Mouse (Mus musculus) central nervous system, embryonic 14 days (tissue): ENCODE measurements around the gene Flt3l. TPM values are rescaled to one million over a fixed set of nuclear protein-coding genes. Genes with fewer than 3 reads are reported as not detected.

Experiments
- polyA plus RNA-seq: library from polyadenylated mRNA; depleted of rRNA; stranded (reverse); fragments of >200 nt; gene quantifications from 2 replicates; pipeline ENCODE4 v1.2.3, GENCODE M21; 2012; rRNA removed

Gene Flt3l
- 7.7 and 10.8 TPM in 2 replicates for polyA plus RNA-seq

GRCm38 (mm10) chr7:45135993-45136567 lies at the start of gene Flt3l, which contains the start of gene Gm45713:
Flt3l (minus strand) TSS chr7:45136432.
Gm45713 (minus strand) TSS chr7:45136231.

GRCm38 (mm10) chr7:45180896-45181477 lies 44.8 kb upstream of the Flt3l start, which contains the start of gene Pth2:
Pth2 (plus strand) TSS chr7:45180995.

GRCm38 (mm10) chr7:45179469-45179868 lies 43.2 kb upstream of the Flt3l start, which contains the start of gene Gfy:
Gfy (minus strand) TSS chr7:45179569.

GRCm38 (mm10) chr7:45163735-45164490 lies 27.7 kb upstream of the Flt3l start, which contains the start of gene Slc17a7:
Slc17a7 (plus strand) TSS chr7:45163949.

GRCm38 (mm10) chr7:45154096-45154992 lies 18.1 kb upstream of the Flt3l start, which contains the start of the genes Pih1d1 and Aldh16a1:
Pih1d1 (plus strand) TSS chr7:45154303.
Aldh16a1 (minus strand) TSS chr7:45154584.

GRCm38 (mm10) chr7:45128624-45129246 lies 7.5 kb downstream of the Flt3l start, which contains the start of gene Rpl13a:
Rpl13a (minus strand) TSS chr7:45128761.

GRCm38 (mm10) chr7:45124224-45125143 lies 11.7 kb downstream of the Flt3l start, which contains the start of gene Rps11:
Rps11 (minus strand) TSS chr7:45124439.

GRCm38 (mm10) chr7:45103652-45104180 lies 32.5 kb downstream of the Flt3l start, which contains the start of gene Fcgrt:
Fcgrt (minus strand) TSS chr7:45103851.

GRCm38 (mm10) chr7:45092048-45092447 lies 44.2 kb downstream of the Flt3l start, which contains the start of gene Rcn3:
Rcn3 (minus strand) TSS chr7:45092221.

Other genes starting within 250 kb of the Flt3l start
- 175 and 202 TPM in 2 replicates for gene Med25, start 243.7 kb downstream of the Flt3l start, polyA plus RNA-seq
- gene Fuz, start 240.4 kb downstream of the Flt3l start, polyA plus RNA-seq = 33.8 and 34.7 TPM in 2 replicates
- 135 and 148 TPM in 2 replicates for gene Ap2a1, start 206.9 kb downstream of the Flt3l start, polyA plus RNA-seq
- 0.04 and 0.23 TPM in 2 replicates for gene Tsks, start 193.2 kb downstream of the Flt3l start, polyA plus RNA-seq
- gene Cpt1c, start 161.6 kb downstream of the Flt3l start, polyA plus RNA-seq = 110 and 111 TPM in 2 replicates
- 763 and 875 TPM in 2 replicates for gene Prmt1, start 149.9 kb downstream of the Flt3l start, polyA plus RNA-seq
- 131 and 137 TPM in 2 replicates for gene Irf3, start 138.8 kb downstream of the Flt3l start, polyA plus RNA-seq
- 31.9 and 33.7 TPM in 2 replicates for gene Bcl2l12, start 137.7 kb downstream of the Flt3l start, polyA plus RNA-seq
- gene Scaf1, start 120.1 kb downstream of the Flt3l start, polyA plus RNA-seq = 117 and 120 TPM in 2 replicates
- gene Rras, start 118.5 kb downstream of the Flt3l start, polyA plus RNA-seq = 18.7 and 27.8 TPM in 2 replicates
- 19.6 and 25.2 TPM in 2 replicates for gene Prr12, start 83.6 kb downstream of the Flt3l start, polyA plus RNA-seq
- gene Nosip, start 74.0 kb downstream of the Flt3l start, polyA plus RNA-seq = 88.9 and 93.3 TPM in 2 replicates
- 24.3 and 28.4 TPM in 2 replicates for gene Prrg2, start 73.8 kb downstream of the Flt3l start, polyA plus RNA-seq
- gene Rcn3, start 44.2 kb downstream of the Flt3l start, polyA plus RNA-seq = 110 and 224 TPM in 2 replicates
- gene Fcgrt, start 32.6 kb downstream of the Flt3l start, polyA plus RNA-seq = 15.9 and 27.0 TPM in 2 replicates
- 611 and 637 TPM in 2 replicates for gene Rps11, start 12.0 kb downstream of the Flt3l start, polyA plus RNA-seq
- gene Rpl13a, start 7.7 kb downstream of the Flt3l start, polyA plus RNA-seq = 2,227 and 2,905 TPM in 2 replicates
- 0.25 TPM in 2 replicates for gene Gm45713, start 201 bp downstream of the Flt3l start, polyA plus RNA-seq
- gene Pih1d1, start 17.9 kb upstream of the Flt3l start, polyA plus RNA-seq = 129 and 134 TPM in 2 replicates
- 31.8 and 33.0 TPM in 2 replicates for gene Aldh16a1, start 18.2 kb upstream of the Flt3l start, polyA plus RNA-seq
- 12.2 and 25.0 TPM in 2 replicates for gene Slc17a7, start 27.5 kb upstream of the Flt3l start, polyA plus RNA-seq
- 0.05 and 0.21 TPM in 2 replicates for gene Gfy, start 43.1 kb upstream of the Flt3l start, polyA plus RNA-seq
- 0.20 and 0.23 TPM in 2 replicates for gene Pth2, start 44.6 kb upstream of the Flt3l start, polyA plus RNA-seq
- gene Ccdc155, start 68.5 kb upstream of the Flt3l start, polyA plus RNA-seq = 0.88 and 1.1 TPM in 2 replicates
- 2.0 and 3.2 TPM in 2 replicates for gene Dkkl1, start 75.7 kb upstream of the Flt3l start, polyA plus RNA-seq
- 257 and 271 TPM in 2 replicates for gene Tead2, start 79.3 kb upstream of the Flt3l start, polyA plus RNA-seq
- 1.6 and 1.8 TPM in 2 replicates for gene Cd37, start 102.7 kb upstream of the Flt3l start, polyA plus RNA-seq
- gene Slc6a16, start 104.7 kb upstream of the Flt3l start, polyA plus RNA-seq = 0.61 and 0.96 TPM in 2 replicates
- gene Slc6a21, start 141.1 kb upstream of the Flt3l start, polyA plus RNA-seq = not detected in 2 replicates
- gene Trpm4, start 197.3 kb upstream of the Flt3l start, polyA plus RNA-seq = 16.8 and 23.9 TPM in 2 replicates
- gene Hrc, start 198.9 kb upstream of the Flt3l start, polyA plus RNA-seq = 1.1 and 3.8 TPM in 2 replicates
- 44.2 and 45.9 TPM in 2 replicates for gene Ppfia3, start 230.6 kb upstream of the Flt3l start, polyA plus RNA-seq
- 14.4 and 15.8 TPM in 2 replicates for gene Lin7b, start 234.2 kb upstream of the Flt3l start, polyA plus RNA-seq